Mouse (Mus musculus) adrenal gland (tissue): Measurements from ENCODE around the gene Elovl7.

ENCODE experiments used
- intact Hi-C: fragments of 180-260 bp; cut with DNase I; formaldehyde crosslinking; loops from one replicate; pipeline ENCODE4 v1.15.1; 2025
- long read RNA-seq, 2 experiments: library from polyadenylated mRNA; unstranded; transcript quantifications; one replicate each; pipeline ENCODE4 v2.0.0; 2020; ENCODE audit warnings: borderline replicate concordance in 1 of 2; ENCODE audit not compliant: insufficient replicate concordance in 1 of 2

Gene Elovl7
- long read RNA-seq, experiment 1, full-length matches to known transcripts = 3 of 5 reads
- long read RNA-seq, experiment 1, partial matches to known transcripts = 2 of 5 reads
- long read RNA-seq, experiment 1, other reads (novel, unspliced or antisense) = 0 of 5 reads
- long read RNA-seq, experiment 2, full-length matches to known transcripts = 8 of 9 reads
- long read RNA-seq, experiment 2, partial matches to known transcripts = 0 of 9 reads
- long read RNA-seq, experiment 2, other reads (novel, unspliced or antisense) = 1 of 9 reads

GRCm38 (mm10) chr13:108214081-108214484, at the start of gene Elovl7:
Elovl7 (plus strand) TSS chr13:108214404.
- intact Hi-C loops = loop anchor here (5.0 kb wide), 1 partner anchor 103 kb away; the partner anchor contains the start of gene Depdc1b

DNA sequence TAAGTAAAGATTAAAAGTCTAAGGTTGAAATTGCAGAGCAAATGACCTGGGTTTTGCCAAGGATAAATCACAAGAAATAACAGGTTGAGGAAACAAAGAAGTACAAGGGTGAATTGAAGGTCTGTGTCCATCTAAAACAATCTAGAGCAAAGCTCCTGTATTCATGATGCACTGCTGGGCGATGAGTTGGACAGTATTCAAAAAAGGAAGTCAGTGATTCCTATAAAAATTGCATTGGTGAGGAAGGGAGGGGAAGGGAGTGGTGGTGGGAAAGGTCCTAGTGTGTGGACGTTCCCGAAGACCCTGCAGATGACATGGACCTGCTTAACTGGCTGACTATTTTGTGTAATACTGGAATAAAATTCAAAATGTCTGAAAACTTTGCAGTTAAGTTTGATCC, 49.6 kb upstream of the Elovl7 start:
- intact Hi-C loops = no loop called here

DNA sequence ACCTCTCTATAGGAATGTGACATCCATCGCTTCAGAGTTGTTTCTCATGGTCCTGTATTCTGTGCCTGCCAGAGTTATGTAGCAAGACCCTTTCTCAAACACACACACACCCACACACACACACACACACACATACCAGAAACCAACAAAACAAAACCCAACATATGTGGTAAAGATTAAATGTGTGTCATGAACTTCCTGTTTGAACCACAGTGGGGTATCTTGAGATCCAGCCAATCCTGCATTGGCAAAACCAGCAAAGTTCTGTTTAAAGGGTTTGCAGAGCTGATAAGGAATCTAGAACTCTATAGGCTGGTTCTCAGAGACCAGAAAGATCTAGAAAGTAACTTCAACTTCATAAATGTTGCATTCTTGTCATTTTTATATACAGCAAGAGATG, 44.2 kb upstream of the Elovl7 start:
- intact Hi-C loops = no loop called here

DNA sequence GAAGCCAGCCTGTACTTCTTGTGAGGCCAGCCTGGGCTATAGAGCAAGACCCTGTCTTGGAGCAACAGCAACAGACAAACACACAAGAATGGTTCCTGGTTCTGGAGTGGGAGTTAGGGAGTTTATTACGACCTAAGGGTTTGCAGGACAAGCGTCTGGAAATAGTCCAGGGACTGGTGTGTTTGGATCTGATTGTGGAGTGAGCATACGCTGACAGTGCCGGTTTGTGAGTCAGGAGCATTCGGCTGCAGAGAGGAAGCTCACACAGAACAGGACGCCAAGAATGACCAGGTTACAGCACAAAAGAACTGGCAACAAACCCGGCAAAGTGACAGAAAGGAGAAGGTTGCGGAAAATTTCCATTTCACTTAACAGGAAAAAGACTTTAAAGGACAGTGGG, 43.7 kb upstream of the Elovl7 start:
- intact Hi-C loops = no loop called here

DNA sequence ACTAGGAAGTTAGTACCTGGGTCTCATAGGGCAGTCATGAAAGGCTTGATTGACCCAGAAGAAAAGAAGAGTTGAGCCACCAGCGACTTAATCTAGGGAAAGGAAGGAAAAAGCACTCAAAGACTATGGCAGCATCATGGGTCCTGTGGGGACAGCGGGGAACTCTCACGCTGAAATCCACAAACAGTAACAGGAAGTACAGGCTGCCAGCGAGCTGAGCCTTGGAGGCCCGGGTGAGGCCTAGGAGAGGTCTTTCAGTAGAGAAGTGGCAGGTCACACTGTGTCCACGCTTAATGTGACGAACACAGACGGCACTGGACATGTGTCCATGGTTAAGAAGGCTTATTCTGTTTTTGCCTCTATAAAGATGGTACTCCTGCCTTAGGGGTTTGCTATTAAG, 34.6 kb upstream of the Elovl7 start:
- intact Hi-C loops = no loop called here

GRCm38 (mm10) chr13:108180821-108181220, 33.4 kb upstream of the Elovl7 start:
- intact Hi-C loops = no loop called here

DNA sequence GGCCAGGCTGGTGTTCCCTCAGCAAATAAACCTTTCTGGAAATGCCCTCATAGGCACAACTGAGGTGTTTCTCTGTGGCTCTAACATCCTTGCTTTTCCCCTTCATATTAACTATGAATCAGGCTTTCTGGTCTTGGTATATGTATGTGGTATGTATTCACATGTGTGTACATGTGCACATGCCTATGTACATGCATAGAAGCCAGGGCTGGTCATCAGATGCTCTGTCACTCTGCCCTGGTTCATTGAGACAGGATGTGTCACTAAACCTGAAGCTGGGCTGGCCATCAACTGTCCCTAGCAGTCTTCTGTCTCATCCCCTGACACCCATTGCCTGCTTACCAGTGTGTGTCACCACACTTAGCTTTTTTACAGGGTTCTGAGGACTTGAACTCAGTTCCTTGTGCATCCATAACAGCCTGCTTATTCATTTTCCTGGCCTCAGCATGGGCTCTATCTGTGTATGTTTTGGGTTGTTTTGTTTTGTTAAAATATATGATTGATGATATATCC, 29.4 kb upstream of the Elovl7 start:
- intact Hi-C loops = no loop called here

GRCm38 (mm10) chr13:108185530-108185929, 28.7 kb upstream of the Elovl7 start:
- intact Hi-C loops = no loop called here

GRCm38 (mm10) chr13:108187994-108188393, 26.2 kb upstream of the Elovl7 start:
- intact Hi-C loops = no loop called here

GRCm38 (mm10) chr13:108191074-108191720, 23.0 kb upstream of the Elovl7 start:
- intact Hi-C loops = loop anchor here (2.0 kb wide), 1 partner anchor 138 kb away; no protein-coding TSS in a partner anchor

GRCm38 (mm10) chr13:108195474-108195873, 18.7 kb upstream of the Elovl7 start:
- intact Hi-C loops = no loop called here

GRCm38 (mm10) chr13:108204857-108205256, 9.3 kb upstream of the Elovl7 start:
- intact Hi-C loops = no loop called here

- intact Hi-C loops = no loop called here
Measured at GRCm38 (mm10) chr13:108207447-108207846, 6.8 kb upstream of the Elovl7 start.

DNA sequence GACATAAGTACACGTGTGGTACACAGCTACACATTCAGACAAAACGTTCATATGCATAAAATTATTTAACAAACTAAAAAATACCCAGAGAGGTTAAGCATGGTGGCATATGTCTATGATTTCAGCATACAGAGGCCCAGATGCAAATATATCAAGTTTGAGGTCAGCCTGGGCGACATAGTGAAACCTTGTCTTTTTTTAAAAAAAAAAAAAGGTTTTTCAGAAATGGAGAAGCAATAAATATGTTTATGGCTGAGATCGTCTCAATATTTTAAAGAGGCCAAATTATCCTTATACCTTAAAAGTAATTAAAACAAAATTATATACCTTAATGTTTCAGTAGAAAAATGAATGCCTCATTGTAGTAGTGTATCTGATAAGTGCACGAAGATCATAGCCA, 6.1 kb upstream of the Elovl7 start:
- intact Hi-C loops = no loop called here

DNA sequence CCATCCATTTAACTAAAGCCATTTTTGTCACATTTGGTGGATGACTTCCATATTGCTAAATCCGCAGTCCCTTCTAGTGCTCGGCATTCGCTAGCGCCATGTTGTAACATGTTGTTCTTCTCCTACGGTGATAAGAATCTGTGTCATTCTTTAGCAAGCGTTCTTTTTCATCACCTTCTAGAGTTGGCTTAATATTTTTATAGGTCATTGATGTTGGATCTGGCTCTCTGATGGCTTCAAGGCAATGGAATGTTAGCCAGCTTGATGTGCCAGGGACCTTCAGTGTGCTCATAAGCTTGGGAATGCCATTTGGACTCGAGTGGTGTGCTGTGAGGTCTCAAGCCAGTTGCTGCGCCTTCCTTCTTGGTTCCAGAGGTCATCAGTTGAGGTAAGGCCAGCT, 3.2 kb upstream of the Elovl7 start:
- intact Hi-C loops = loop anchor here (5.0 kb wide), 1 partner anchor 106 kb away; the partner anchor contains the start of gene Depdc1b

DNA sequence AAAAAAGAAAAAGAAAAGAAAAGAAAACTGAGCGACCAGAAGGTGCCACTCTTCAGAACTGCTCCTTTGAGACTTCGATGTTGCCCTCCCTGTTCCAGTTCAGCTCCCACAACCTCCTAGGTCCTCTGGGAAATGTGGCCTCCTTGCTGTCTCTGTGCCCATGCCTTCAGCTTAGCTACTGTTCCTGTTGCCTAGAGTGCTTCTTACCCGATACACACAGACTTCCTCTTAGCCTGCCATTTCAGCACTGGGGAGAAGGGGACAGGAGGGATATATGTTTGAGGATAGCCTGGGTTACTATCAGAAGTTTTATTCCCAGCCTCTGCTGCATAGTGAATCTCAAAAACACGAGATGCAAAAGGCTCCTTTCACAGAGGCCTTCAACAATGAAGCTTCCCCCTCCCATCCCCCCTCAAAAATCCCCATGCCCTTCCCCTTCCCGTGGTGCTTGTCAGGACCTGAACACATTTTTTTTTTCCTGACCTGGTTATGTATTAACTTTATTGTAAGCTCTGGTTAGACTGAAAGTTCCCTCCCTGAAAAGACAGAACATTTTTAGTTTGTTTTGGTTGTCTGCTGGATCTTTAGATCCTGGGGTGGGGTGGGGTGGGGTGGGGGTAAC, 1.7 kb upstream of the Elovl7 start:
- intact Hi-C loops = loop anchor here (5.0 kb wide), 1 partner anchor 105 kb away; the partner anchor contains the start of gene Depdc1b

DNA sequence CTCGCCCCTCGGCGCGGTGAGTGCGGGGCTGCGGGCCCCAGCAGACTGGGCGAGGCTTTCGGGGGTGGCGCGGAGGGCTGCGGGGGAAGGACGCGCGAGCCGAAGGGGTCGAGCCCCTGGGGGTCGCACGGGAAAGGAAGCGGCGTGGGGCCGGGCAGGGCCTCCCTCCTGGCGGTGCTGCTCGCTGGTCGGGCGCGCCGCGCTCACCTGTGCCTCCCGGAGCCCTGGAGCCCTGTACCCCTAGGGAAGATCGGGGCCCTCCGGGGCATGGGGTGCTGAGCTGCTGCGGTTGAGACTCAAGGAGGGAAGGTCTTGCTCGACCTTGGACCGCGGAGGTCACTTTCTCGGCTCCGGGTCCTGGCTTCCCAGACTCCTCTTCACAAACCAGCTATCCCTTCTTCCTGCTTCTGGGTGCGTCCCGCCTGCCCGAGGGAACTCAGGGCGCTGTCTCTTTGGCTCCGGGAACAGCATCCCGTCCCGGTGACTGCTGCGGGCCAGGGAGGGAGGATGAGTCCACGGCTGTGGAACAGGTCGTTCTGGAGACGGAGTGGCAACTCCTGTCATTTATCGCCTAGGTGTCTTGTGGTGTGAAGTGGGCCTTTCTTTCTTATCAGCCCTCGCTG, 392 bp downstream of the Elovl7 start:
- intact Hi-C loops = loop anchor here (5.0 kb wide), 1 partner anchor 103 kb away; the partner anchor contains the start of gene Depdc1b

DNA sequence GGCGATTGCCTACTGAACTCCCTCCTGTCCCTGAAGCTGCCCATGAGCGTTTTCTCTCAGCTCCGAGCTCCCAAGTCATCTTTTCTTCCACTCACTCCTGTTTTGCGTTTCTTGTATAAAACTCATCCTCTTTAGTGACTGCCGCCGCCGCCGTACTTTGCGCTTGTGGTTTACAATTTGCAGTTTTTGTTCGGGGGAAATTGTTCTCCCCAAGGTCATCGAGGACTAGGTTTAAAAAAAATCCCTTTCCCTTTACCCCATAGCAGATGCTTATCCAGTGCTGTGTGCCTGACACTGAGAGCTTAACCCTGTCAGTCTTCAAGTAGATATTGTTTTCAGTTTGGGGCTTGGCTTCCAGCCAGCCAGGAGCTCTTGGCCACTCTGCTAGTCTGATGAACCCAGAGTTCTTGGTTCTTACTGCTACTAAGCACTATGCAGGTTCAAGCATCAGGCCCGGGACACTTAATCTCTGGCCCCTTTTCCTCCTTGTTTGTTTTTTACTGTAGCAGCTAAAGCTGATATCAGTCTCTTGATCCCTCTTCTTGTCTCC, 1.1 kb downstream of the Elovl7 start:
- intact Hi-C loops = no loop called here

- intact Hi-C loops = no loop called here
Measured at GRCm38 (mm10) chr13:108219773-108220172, 5.6 kb downstream of the Elovl7 start.

DNA sequence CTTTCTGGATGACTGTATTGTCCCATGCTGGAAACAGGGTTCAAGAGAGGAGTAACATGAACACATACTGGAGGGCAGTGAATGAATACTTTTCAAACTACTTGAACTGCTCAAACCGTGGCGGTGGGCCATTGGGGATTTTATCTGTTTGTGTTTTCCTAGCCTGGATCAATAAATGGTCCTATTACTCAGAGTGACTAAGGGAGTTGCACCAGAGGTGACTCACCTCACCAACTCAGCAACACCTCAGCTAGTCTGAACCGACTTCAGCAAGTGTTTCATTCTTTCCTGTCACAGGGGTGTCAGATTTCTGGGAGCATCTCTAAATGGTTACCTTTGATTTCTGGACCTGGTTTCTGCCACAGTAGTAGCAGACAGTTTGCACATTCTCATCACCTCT, 15.0 kb downstream of the Elovl7 start:
- intact Hi-C loops = no loop called here

- intact Hi-C loops = no loop called here
Measured at GRCm38 (mm10) chr13:108229634-108230330, 15.6 kb downstream of the Elovl7 start.
